Mouse (Mus musculus): ENCODE results near the gene Cux2. TPM values are rescaled to one million over a fixed set of nuclear protein-coding genes. Genes with fewer than 3 reads are reported as not detected.

Gene Cux2
- total and polyA plus RNA-seq, 3 experiments = 0.11 TPM; not detected in 2

DNA sequence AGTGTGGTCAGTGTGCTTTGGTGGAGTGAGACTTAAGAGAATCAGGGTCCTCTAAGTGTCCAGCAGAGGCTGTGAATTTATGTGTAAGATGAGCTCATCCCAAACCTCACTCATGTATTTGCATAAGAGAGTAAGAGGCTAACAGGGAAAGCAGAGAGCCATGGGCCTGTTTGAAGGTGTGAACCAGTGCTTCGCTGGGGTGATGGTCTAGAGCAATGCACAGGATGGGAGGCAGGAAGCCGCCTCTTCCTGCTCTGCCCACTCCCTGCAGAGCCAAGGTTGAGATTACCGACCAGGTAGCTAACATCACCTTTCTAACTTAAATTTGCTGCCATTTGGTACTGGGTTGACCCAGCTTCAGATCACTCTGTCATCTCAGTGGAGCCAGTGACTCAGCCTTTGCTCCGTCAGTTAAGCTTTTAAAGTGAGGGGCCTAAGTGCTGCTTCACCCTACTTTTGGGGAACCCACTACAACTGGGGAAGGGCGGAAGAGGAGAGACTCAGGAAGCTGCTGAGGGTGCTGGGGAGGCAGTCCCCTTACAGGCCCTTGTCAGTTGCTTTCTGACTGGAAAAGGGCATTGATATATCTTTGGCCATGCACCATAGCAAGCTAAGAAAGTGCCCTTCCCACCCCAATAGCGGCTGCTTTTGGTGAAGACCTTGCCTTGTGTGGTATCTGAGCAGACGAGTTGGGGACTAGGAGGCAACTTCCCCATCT, 237.2 kb downstream of the Cux2 start:
- H3K36me3 ChIP-seq (replicated peaks) = peaks cover 94% of the 10 kb centered on the region
- no peak for ATAC-seq (ENCODE audit: extremely low read depth, insufficient number of reproducible peaks, low FRiP score, poor library complexity, severe bottlenecking)
- H3K4me1 ChIP-seq (ENCODE audit: insufficient read depth, low read depth, low read length) = peaks cover 8% of the 10 kb centered on the region; the same call in 1 of the 2 replicates

DNA sequence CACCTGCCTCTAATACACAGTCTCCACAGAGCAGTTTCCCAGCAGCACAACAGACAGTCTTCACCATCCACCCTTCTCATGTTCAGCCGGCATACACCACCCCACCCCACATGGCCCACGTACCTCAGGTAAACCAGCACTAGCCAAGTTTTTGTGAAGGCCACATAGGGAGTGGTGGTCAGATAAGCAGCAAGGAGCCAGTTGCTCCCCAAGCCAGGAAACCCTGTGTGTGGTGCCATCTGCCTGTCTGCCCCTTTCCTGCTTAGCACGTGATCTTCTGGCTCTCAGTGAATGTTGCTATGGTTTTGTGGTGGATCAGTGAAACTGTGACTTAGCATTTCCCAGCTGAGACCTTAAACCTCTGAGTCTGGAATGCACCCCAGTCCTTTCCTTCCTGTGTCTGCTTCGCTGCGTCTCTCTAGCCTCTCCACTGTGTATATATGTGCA, 238.4 kb downstream of the Cux2 start:
- no peaks in the 10 kb centered on the region for H3K9me3 ChIP-seq (replicated peaks)
- H3K4me3 ChIP-seq (ENCODE audit: low read depth, low read length) = no peak overlapping the region
- ATAC-seq (ENCODE audit: extremely low read depth, insufficient number of reproducible peaks, low FRiP score, poor library complexity, severe bottlenecking) = no peak
- H3K36me3 ChIP-seq (replicated peaks) = peaks cover 92% of the 10 kb centered on the region
- no peaks in the 10 kb centered on the region for H3K27me3 ChIP-seq (ENCODE audit: insufficient read depth, low read length)
- no peak for DNase-seq (ENCODE audit: low spot score)
- TF ChIP-seq POLR2AphosphoS5 (IDR thresholded peaks at IDR 0.05; ENCODE audit: insufficient replicate concordance, low read depth, low read length) (no peak), GATA1 (IDR thresholded peaks at IDR 0.05; ENCODE audit: borderline replicate concordance, low read length) (no peak), CTCF (IDR thresholded peaks at IDR 0.05; ENCODE audit: low read depth, low read length) (no peak), GATA2 (IDR thresholded peaks at IDR 0.05; ENCODE audit: borderline replicate concordance, low read depth, low read length) (no peak), TAL1 (conservative IDR thresholded peaks at IDR 0.05; ENCODE audit: low read depth, low read length) (no peak)
- H3K4me1 ChIP-seq (ENCODE audit: insufficient read depth, low read depth, low read length) = peaks cover 8% of the 10 kb centered on the region; the same call in 1 of the 2 replicates

More for the DNA sequence above, 237.2 kb downstream of the Cux2 start:
- H3K9me3 ChIP-seq (replicated peaks) = no peaks in the 10 kb centered on the region
- no peaks in the 10 kb centered on the region for H3K27me3 ChIP-seq (ENCODE audit: insufficient read depth, low read length)
- TF ChIP-seq POLR2AphosphoS5 (IDR thresholded peaks at IDR 0.05; ENCODE audit: insufficient replicate concordance, low read depth, low read length) (no peak), CTCF (IDR thresholded peaks at IDR 0.05; ENCODE audit: low read depth, low read length) (no peak), GATA1 (IDR thresholded peaks at IDR 0.05; ENCODE audit: borderline replicate concordance, low read length) (no peak), GATA2 (IDR thresholded peaks at IDR 0.05; ENCODE audit: borderline replicate concordance, low read depth, low read length) (no peak), TAL1 (conservative IDR thresholded peaks at IDR 0.05; ENCODE audit: low read depth, low read length) (no peak)
- no peak for DNase-seq (ENCODE audit: low spot score)
- H3K4me3 ChIP-seq (ENCODE audit: low read depth, low read length) = no peak overlapping the region

DNA sequence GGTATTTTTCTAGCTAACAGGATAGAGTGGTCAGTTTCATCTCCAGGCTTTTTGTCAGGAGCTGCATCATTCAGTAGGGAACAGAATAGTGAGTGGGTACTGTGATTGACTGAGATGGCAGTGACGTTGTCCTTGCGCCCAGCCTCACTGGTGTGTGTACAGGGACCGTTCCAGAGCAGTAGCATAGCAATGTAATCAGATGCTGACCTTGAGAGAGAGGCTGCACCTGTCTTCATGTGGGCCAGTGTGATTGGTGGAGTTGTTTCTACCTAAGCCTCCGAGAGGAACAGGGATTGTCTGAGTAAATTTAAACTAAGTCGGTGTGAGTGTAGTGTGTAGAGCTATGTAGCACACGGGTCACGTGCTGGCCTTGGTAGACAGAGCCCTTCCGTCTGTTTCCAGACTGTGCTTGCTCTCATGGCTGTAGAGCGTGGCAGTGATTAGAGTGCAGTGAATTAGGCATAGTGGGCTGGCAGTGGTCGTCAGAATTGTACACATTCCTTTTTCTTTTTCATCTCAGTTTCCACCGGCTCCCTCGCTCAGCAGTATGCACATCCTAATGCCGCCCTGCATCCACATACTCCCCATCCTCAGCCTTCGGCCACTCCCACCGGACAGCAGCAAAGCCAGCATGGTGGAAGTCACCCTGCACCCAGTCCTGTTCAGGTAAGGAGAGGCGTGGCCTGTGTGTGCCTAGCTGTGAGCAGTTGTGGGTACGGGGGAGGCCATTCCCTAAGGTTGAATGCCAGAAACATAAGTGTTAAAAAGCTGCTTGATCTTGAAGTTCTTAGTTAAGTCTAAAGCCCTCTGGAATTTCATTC, 239.4 kb downstream of the Cux2 start:
- H3K9me3 ChIP-seq (replicated peaks) = no peaks in the 10 kb centered on the region
- peaks cover 90% of the 10 kb centered on the region for H3K36me3 ChIP-seq (replicated peaks)
- DNase-seq (ENCODE audit: low spot score) (no peak), ATAC-seq (ENCODE audit: extremely low read depth, insufficient number of reproducible peaks, low FRiP score, poor library complexity, severe bottlenecking) (no peak)
- peaks cover 6% of the 10 kb centered on the region; the same call in 1 of the 2 replicates for H3K4me1 ChIP-seq (ENCODE audit: insufficient read depth, low read depth, low read length)
- no peaks in the 10 kb centered on the region for H3K27me3 ChIP-seq (ENCODE audit: insufficient read depth, low read length)
- no peak for TF ChIP-seq GATA2 (IDR thresholded peaks at IDR 0.05; ENCODE audit: borderline replicate concordance, low read depth, low read length)
- TF ChIP-seq GATA1 (IDR thresholded peaks at IDR 0.05; ENCODE audit: borderline replicate concordance, low read length) = no peak
- no peak for TF ChIP-seq TAL1 (conservative IDR thresholded peaks at IDR 0.05; ENCODE audit: low read depth, low read length)
- no peak for TF ChIP-seq POLR2AphosphoS5 (IDR thresholded peaks at IDR 0.05; ENCODE audit: insufficient replicate concordance, low read depth, low read length)
- no peak for TF ChIP-seq CTCF (IDR thresholded peaks at IDR 0.05; ENCODE audit: low read depth, low read length)
- no peak overlapping the region for H3K4me3 ChIP-seq (ENCODE audit: low read depth, low read length)

DNA sequence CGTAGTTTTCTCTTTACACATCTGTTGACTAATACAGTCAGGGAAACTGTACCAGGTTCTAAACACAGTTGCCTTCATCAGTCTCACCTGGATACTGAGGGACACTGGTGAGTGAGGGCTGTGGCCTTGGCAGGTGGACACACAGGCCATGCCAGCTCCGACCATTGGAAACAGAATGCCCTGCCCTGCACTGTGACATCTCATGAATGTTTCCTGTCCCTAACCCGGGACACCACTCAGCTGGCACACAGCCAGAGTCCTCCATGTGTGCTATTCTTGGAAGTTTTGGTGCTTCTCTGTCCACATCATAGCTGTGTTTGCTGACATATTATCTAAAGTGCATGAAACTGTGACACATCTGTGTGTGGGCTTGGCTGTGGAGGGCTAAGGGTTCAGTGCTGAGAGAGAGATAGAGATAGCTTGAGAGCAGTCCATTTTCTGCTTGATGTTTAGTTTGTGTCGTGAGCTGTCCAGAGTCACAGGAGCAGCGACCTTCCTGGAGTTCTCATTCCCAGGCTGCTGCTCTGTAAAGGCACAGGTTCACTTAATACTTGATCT, 240.2 kb downstream of the Cux2 start:
- DNase-seq (ENCODE audit: low spot score) = no peak
- H3K9me3 ChIP-seq (replicated peaks) = no peaks in the 10 kb centered on the region
- H3K4me1 ChIP-seq (ENCODE audit: insufficient read depth, low read depth, low read length) = peaks cover 6% of the 10 kb centered on the region; the same call in 1 of the 2 replicates
- no peak for TF ChIP-seq GATA2 (IDR thresholded peaks at IDR 0.05; ENCODE audit: borderline replicate concordance, low read depth, low read length)
- no peak for TF ChIP-seq TAL1 (conservative IDR thresholded peaks at IDR 0.05; ENCODE audit: low read depth, low read length)
- no peak for TF ChIP-seq GATA1 (IDR thresholded peaks at IDR 0.05; ENCODE audit: borderline replicate concordance, low read length)
- TF ChIP-seq POLR2AphosphoS5 (IDR thresholded peaks at IDR 0.05; ENCODE audit: insufficient replicate concordance, low read depth, low read length) = no peak
- no peak for TF ChIP-seq CTCF (IDR thresholded peaks at IDR 0.05; ENCODE audit: low read depth, low read length)
- peaks cover 88% of the 10 kb centered on the region for H3K36me3 ChIP-seq (replicated peaks)
- H3K27me3 ChIP-seq (ENCODE audit: insufficient read depth, low read length) = no peaks in the 10 kb centered on the region
- no peak for ATAC-seq (ENCODE audit: extremely low read depth, insufficient number of reproducible peaks, low FRiP score, poor library complexity, severe bottlenecking)
- no peak overlapping the region for H3K4me3 ChIP-seq (ENCODE audit: low read depth, low read length)

DNA sequence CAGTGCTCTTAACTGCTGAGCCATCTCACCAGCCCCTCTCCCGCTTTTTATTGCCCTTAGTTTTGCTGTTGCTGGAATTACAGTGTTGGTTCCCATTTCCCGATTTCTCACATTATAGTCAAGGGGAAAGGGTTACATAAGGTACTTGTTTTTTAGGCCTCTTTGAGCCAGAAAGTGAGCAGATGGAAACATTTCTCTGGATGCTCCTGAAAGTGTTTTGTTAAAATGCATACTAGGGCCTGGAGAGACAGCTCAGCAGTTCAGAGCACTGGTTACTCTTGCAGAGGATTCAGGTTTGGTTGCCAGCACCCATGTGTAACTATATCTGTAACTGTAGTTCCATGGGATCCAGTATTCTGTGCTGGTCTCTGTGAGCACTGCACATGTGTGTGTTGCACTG, 241.7 kb downstream of the Cux2 start:
- Histone ChIP-seq H3K27me3 (ENCODE audit: insufficient read depth, low read length) (no peaks in the 10 kb centered on the region), H3K4me3 (ENCODE audit: low read depth, low read length) (no peak overlapping the region), H3K9me3 (replicated peaks) (no peaks in the 10 kb centered on the region), H3K4me1 (ENCODE audit: insufficient read depth, low read depth, low read length) (peaks cover 6% of the 10 kb centered on the region; the same call in 1 of the 2 replicates), H3K36me3 (replicated peaks) (peaks cover 90% of the 10 kb centered on the region)
- no peak for DNase-seq (ENCODE audit: low spot score)
- TF ChIP-seq CTCF (IDR thresholded peaks at IDR 0.05; ENCODE audit: low read depth, low read length) (no peak), GATA1 (IDR thresholded peaks at IDR 0.05; ENCODE audit: borderline replicate concordance, low read length) (no peak), POLR2AphosphoS5 (IDR thresholded peaks at IDR 0.05; ENCODE audit: insufficient replicate concordance, low read depth, low read length) (no peak), TAL1 (conservative IDR thresholded peaks at IDR 0.05; ENCODE audit: low read depth, low read length) (no peak), GATA2 (IDR thresholded peaks at IDR 0.05; ENCODE audit: borderline replicate concordance, low read depth, low read length) (no peak)
- ATAC-seq (ENCODE audit: extremely low read depth, insufficient number of reproducible peaks, low FRiP score, poor library complexity, severe bottlenecking) = no peak

All from G1E (cell line).